Comparison of ENCODE assay signal across 24 mouse cellular contexts in genomic region chrX:98651431-98651830, GRCm38 (mm10).
A peak's percentile ranks its signal among the peaks of the same experiment; 100 is the strongest.
DNase-seq lines count a peak whose midpoint lies in the region; ATAC-seq and TF ChIP-seq lines count a peak whose summit lies in the region.
"Had no signal": no experiment of that assay in that cellular context is flagged by ENCODE, and none has a peak within 500 bp of the region (broad histone marks: within the 10 kb centered on the region; RNA-seq: fewer than 3 reads in every experiment).

No protein-coding gene starts in this region.

- peak; percentile 25 for DNase-seq in embryonic facial prominence, embryonic 14.5 days (ENCODE audit: low spot score)
- no peak for DNase-seq in embryonic facial prominence, embryonic 10.5 days (ENCODE audit: low spot score)
- peak; percentile 46 for DNase-seq in limb, embryonic 14.5 days (ENCODE audit: low spot score)
- no peak for DNase-seq in limb, embryonic 10.5 days (ENCODE audit: low spot score)
- DNase-seq in 3T3-L1 (ENCODE audit: low read depth, low spot score): peak; percentile 59
- DNase-seq in NIH3T3 (ENCODE audit: low read depth): peak; percentile 73
- no peak for DNase-seq in kidney, adult 18-20 months
- DNase-seq in urinary bladder, adult 2 months (ENCODE audit: low spot score): no peak
- DNase-seq: adrenal gland, adult 2 months; adrenal gland, adult 8-10 months; adrenal gland, postnatal 10 days; adrenal gland, postnatal 14 days; adrenal gland, postnatal 25 days; adrenal gland, postnatal 36 days; B cell, adult 2 months; cerebellum, adult 11 months; cerebellum, adult 11-12 months; cerebellum, adult 18-20 months; cerebellum, adult 2 months had no signal

- no peak overlapping the region for H3K9ac ChIP-seq in embryonic facial prominence, embryonic 14.5 days (ENCODE audit: low read depth, low read length)
- no peak overlapping the region for H3K9ac ChIP-seq in limb, embryonic 14.5 days (ENCODE audit: low read depth, low read length, severe bottlenecking)

- no peak overlapping the region for H3K4me2 ChIP-seq in embryonic facial prominence, embryonic 14.5 days (ENCODE audit: low read depth, low read length)
- no peak overlapping the region for H3K4me2 ChIP-seq in limb, embryonic 14.5 days (replicated peaks; ENCODE audit: low read depth, low read length, severe bottlenecking)

- TF ChIP-seq POLR2A in limb, embryonic 14.5 days (IDR thresholded peaks at IDR 0.05; ENCODE audit: borderline replicate concordance, extremely low read depth, insufficient read depth, insufficient read length): no peak

- H3K9me3 ChIP-seq in embryonic facial prominence, embryonic 14.5 days (ENCODE audit: control insufficient read depth, low read length): no peaks in the 10 kb centered on the region
- no peaks in the 10 kb centered on the region for H3K9me3 ChIP-seq in embryonic facial prominence, embryonic 10.5 days
- H3K9me3 ChIP-seq in limb, embryonic 14.5 days (ENCODE audit: control insufficient read depth, low read length): no peaks in the 10 kb centered on the region
- no peaks in the 10 kb centered on the region for H3K9me3 ChIP-seq in limb, embryonic 10.5 days (replicated peaks)
- H3K9me3 ChIP-seq: G1E had no signal

- no peaks in the 10 kb centered on the region for H3K36me3 ChIP-seq in embryonic facial prominence, embryonic 14.5 days (ENCODE audit: control insufficient read depth, insufficient read depth, low read length)
- no peaks in the 10 kb centered on the region for H3K36me3 ChIP-seq in embryonic facial prominence, embryonic 10.5 days (replicated peaks)
- no peaks in the 10 kb centered on the region for H3K36me3 ChIP-seq in limb, embryonic 14.5 days (ENCODE audit: control insufficient read depth, insufficient read depth, low read length)
- H3K36me3 ChIP-seq in limb, embryonic 10.5 days: no peaks in the 10 kb centered on the region
- H3K36me3 ChIP-seq: G1E had no signal

- H3K27ac ChIP-seq in embryonic facial prominence, embryonic 14.5 days (replicated peaks; ENCODE audit: low read depth, low read length): no peak overlapping the region
- no peak overlapping the region for H3K27ac ChIP-seq in embryonic facial prominence, embryonic 10.5 days (replicated peaks)
- no peak overlapping the region for H3K27ac ChIP-seq in limb, embryonic 14.5 days (replicated peaks; ENCODE audit: low read depth, low read length)
- no peak overlapping the region for H3K27ac ChIP-seq in limb, embryonic 10.5 days

- no peaks in the 10 kb centered on the region for H3K27me3 ChIP-seq in embryonic facial prominence, embryonic 14.5 days (replicated peaks; ENCODE audit: control insufficient read depth, insufficient read depth, low read length)
- 0 out of 2 replicates have a peak, but pooled peaks cover 4% of the 10 kb centered on the region for H3K27me3 ChIP-seq in embryonic facial prominence, embryonic 10.5 days (replicated peaks; ENCODE audit: low read depth, poor library complexity, severe bottlenecking)
- no peaks in the 10 kb centered on the region for H3K27me3 ChIP-seq in limb, embryonic 14.5 days (ENCODE audit: control insufficient read depth, insufficient read depth, low read length)
- H3K27me3 ChIP-seq in limb, embryonic 10.5 days (ENCODE audit: low read depth, poor library complexity, severe bottlenecking): 0 out of 2 replicates have a peak, but pooled peaks cover 2% of the 10 kb centered on the region
- H3K27me3 ChIP-seq: CH12.LX had no signal

- H3K4me1 ChIP-seq in embryonic facial prominence, embryonic 14.5 days (ENCODE audit: control insufficient read depth, insufficient read depth, low read length): no peaks in the 10 kb centered on the region
- H3K4me1 ChIP-seq in embryonic facial prominence, embryonic 10.5 days: no peaks in the 10 kb centered on the region
- H3K4me1 ChIP-seq in limb, embryonic 14.5 days (ENCODE audit: control insufficient read depth, insufficient read depth, low read length): no peaks in the 10 kb centered on the region
- no peaks in the 10 kb centered on the region for H3K4me1 ChIP-seq in limb, embryonic 10.5 days

- ATAC-seq in embryonic facial prominence, embryonic 14.5 days (ENCODE audit: low read depth): no peak
- no peak for ATAC-seq in limb, embryonic 14.5 days (ENCODE audit: low FRiP score, low read depth)
- ATAC-seq: activated CD4-positive, CD25-positive, alpha-beta regulatory T cell, adult 4 months; CD4-positive, CD25-positive, alpha-beta regulatory T cell, adult 4 months; Patski had no signal

- H3K4me3 ChIP-seq in embryonic facial prominence, embryonic 14.5 days (ENCODE audit: low read depth, low read length): no peak overlapping the region
- H3K4me3 ChIP-seq in embryonic facial prominence, embryonic 10.5 days: no peak overlapping the region
- H3K4me3 ChIP-seq in limb, embryonic 14.5 days (replicated peaks; ENCODE audit: low read length): no peak overlapping the region
- H3K4me3 ChIP-seq in limb, embryonic 10.5 days: no peak overlapping the region

Comparison
In these comparisons a context has a peak if more than half of its experiments do, and no peak if none do; other contexts are left out.
1. DNase-seq: peak in embryonic facial prominence, embryonic 14.5 days (single experiment), limb, embryonic 14.5 days (single experiment), 3T3-L1 (single experiment) and NIH3T3 (single experiment); none in embryonic facial prominence, embryonic 10.5 days (single experiment), limb, embryonic 10.5 days (single experiment), kidney, adult 18-20 months (single experiment) and urinary bladder, adult 2 months (single experiment).